Mouse (Mus musculus): ENCODE measurements around the gene Lhx9. TPM values are rescaled to one million over a fixed set of nuclear protein-coding genes. Genes with fewer than 3 reads are reported as not detected.
"Not testable (repeated sequence)": the region's sequence is repeated elsewhere in the genome, so short reads cannot be mapped to it uniquely, and the experiment has no call there.

The Lhx9 gene
- total RNA-seq (2021) = 1 to 10 TPM in 1 of 2 experiments, under 1 TPM in 1; 0.33 to 1.6 TPM
- long read RNA-seq, experiment 1 = 0 reads
- long read RNA-seq, experiment 2 = 0 reads

DNA sequence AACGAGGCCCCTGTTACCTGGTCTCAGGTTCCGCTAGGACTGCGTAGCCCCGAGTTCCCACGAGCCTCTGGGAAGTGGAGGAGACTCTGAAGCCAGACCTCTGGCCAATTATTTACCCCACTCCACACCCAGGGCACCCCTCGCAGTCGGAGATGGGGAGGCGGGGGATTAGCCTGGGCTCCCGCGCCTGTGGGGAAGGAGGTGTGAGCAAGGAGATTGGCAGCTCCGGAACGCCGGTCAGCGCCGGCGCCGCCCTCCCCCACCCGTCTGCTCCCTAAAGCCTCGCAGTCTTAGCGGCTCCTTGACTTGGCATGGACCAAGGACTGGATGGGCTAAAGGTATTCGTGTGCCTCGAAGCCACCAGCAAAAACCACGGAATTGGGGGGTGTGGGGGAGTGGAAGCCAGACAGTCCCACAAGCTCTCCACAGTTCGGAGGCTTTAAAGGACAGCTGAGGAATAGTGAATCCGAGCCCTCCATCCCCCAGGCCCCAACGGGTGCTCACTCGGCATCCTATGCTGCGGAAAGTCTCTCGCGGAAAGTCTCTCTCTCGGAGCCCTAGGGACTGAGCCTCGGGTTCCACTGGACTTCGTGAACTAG, at the start of gene Lhx9:
Lhx9 (minus strand) TSS at position 67 of the 599 bp plus-strand sequence.
- intact Hi-C loops (cut with DNase I) = loop anchor here (10.0 kb wide), 1 partner anchor 344 kb away; no protein-coding TSS in a partner anchor
- DNase-seq (ENCODE audit: low spot score in 2 of 2) = no peak

DNA sequence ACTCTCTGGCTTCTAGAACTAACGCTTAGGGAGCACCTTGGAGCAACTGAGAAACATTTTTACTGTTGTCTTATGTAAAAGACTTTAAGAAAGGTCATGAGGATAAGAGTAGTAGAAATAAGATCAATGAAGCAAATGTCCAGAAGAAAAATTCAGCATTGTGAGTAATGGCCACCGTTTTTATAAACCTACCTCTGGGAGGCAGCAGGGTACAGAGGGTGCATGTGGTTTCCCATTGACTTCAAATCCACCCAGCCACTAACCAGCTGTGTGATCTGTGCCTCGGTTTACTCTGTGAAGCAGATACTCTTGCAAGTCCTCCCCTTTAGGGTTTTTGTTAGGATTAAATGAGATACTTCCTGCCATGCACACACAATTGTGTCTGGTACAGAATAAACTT, 47.7 kb upstream of the Lhx9 start:
- intact Hi-C loops (cut with DNase I) = no loop called here
- DNase-seq (ENCODE audit: low spot score in 2 of 2) = no peak

DNA sequence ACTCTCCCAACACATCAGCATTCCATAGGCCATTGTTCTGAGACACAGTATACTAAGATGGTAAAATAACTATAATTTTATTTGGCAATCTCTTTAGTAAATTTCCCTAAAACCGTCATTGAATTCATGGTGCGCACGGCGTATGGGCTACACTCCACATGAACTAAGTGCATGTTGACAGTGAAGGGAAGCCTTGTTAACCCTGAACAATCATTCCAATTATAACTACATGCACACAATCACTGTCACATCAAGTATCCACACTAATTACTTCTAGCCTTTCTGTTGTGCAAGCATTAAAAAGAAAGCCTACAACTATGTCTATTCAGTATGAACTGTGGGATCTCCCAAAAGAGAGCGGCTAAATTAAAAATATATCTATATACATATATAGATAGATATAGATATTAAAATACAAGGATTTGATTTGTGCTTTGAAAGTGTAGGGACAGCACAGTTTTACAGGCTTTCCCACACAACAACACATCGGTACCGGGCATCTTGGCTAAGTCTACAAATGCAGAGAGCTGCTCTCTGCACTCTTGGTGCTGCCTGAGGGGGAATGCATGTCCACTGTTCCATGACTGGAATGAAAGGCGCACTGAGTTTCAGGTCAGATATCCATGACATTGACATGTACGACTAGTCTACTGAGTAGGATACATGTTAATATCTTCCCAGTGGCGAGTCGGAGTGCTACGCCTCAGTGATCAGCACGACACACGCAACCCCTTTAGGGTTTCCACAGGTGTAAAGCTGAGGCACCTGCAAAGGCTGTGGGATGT, 29.3 kb upstream of the Lhx9 start:
- intact Hi-C loops (cut with DNase I) = no loop called here

DNA sequence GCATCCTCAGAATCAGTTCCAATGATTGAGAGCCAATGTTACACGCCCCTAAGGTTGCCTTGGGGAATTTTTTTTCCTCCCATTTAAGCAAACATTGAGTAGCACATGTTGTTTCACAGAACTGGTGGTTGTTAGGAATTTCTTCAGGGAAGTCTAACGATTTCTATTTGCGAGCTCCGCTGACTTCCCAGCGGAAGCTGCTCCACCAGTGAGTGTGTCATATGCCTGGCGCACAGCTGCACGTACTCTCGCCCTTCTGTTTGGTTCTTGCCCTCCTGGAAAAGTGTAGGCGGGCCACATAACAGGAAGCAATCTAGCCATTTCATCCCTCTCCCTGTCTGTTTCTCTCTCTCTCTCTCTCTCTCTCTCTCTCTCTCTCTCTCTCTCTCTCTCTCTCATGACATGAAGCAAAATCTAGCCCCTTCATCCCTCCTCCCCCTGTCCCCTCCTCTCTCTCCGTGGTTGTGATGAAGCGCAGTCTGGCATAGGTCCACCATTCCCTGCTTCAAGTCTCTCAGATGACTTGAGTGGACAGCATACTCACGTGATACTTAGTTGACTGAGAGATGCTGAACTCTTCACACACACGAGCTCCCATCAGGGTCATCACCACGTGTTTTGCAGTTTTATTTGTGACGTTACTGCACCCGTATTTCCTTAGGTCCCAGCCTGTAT, 28.1 kb upstream of the Lhx9 start:
- intact Hi-C loops (cut with DNase I) = no loop called here

More for the DNA sequence above, 29.3 kb upstream of the Lhx9 start:
- no peak for DNase-seq (ENCODE audit: low spot score in 2 of 2)

DNA sequence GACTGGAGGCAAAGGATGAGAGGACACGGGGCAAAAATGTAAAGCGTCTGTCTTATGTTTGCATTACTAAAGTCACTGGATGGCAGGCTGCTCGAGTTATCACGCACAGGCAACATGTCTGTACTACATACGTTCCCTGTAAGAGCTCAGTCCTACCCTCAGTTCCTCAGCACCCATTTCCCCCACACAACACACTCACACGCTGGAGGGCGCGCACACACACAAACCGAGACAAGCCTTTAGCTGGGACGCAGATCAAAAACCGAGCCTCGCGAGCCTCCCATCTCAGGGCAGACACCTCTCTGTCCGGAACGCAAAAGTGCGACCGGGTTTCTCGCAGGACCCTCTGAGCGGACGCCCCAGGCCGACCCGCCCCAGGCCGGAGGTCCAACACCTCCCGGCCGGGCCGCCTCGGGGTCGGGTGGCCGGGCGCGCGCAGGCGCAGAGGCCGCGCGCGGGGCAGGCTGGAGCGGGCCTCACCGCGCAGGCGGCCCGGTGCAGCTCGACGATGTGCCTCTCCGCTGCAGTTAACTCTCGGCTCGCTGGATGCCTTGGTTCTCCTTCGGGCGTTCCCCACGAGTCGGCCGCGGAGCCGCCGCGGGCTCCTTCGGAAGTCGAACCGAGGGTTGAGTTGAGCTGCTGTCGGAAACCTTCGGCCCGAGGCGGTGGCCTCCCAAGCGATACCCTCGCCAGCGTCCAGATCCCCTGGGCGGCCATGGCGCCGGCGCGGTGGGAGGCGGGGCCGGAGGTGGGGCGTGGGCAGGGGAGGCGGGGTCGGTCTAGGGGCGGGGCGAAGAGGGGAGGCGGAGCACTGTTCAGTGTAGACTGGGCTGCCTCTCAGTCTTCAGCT, 7.9 kb upstream of the Lhx9 start, which contains the start of gene 2310009B15Rik:
2310009B15Rik (minus strand) TSS at position 752 of the 850 bp plus-strand sequence.
- intact Hi-C loops (cut with DNase I) = not testable (repeated sequence)

More for the DNA sequence above, 28.1 kb upstream of the Lhx9 start:
- peak in 1 of 2 experiments; percentile 8 for DNase-seq (ENCODE audit: low spot score in 2 of 2)

DNA sequence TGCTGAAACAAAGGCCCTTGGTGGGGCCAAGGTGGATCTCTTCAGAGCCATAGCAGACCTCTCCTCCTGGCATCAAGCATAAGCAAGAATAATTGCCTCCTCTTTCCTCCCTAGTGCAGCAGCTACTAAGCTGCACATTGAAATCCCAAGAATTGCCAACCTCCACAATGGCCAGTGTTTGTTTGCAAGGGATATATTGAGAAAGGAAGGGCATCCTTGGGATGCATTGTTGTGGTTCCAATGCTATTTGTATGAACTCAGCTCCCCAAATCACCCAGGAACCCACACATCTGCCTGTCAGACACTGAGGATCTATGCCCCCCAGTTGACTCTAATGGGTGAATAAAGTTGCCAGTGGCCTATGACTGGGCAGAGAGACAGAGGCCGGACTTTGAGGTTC, 2.4 kb upstream of the Lhx9 start:
- intact Hi-C loops (cut with DNase I) = loop anchor here (5.0 kb wide), 1 partner anchor 306 kb away; no protein-coding TSS in a partner anchor

More for the DNA sequence above, 7.9 kb upstream of the Lhx9 start, which contains the start of gene 2310009B15Rik:
- peak; percentile 67 to 75 for DNase-seq (ENCODE audit: low spot score in 2 of 2)

DNA sequence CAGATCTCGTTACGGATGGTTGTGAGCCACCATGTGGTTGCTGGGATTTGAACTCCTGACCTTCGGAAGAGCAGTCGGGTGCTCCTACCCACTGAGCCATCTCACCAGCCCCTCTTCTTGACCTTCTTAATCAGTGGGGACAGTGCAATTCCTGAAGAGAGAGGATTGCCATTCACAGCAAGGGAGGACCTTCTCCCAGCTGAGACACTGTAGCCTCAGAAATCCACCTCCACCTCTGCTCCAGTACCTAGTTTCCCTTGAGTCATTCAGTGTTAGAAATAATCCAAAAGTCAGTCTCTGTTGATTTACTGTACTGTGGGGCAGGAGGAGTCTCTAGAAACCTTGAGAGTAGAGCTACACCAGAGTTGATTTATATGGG, 1.8 kb upstream of the Lhx9 start:
- intact Hi-C loops (cut with DNase I) = loop anchor here (5.0 kb wide), 1 partner anchor 307 kb away; no protein-coding TSS in a partner anchor
- no peak for DNase-seq (ENCODE audit: low spot score in 2 of 2)

More for the DNA sequence above, 2.4 kb upstream of the Lhx9 start:
- DNase-seq (ENCODE audit: low spot score in 2 of 2) = no peak

DNA sequence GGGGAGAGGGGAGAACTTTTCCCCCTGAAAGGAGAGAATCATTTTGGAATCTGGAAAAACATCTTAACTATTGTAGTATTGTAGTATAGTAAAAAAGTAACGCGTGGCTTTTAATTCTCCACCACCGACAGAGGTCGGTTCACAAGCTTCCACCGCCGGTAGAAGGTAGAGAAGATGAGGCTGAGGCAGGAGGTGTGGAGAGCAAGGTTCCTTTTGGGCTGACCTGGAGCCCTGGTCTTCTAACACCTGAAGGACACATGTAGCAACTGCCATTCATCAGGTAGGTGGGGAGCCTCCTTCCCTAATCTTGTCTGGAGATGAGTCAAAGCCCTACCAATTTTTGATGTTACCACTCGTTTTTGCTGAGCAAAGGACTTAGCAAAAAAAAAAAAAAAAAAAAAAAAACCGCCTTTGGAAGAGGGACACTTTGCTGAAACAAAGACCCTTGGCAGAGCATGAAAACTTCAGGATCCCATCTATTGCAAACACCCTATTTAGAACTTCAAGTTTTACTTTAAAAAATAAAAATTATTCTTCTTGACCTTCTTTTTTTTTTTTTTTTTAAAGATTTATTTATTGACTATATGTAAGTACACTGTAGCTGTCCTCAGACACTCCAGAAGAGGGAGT, 1.3 kb upstream of the Lhx9 start:
- intact Hi-C loops (cut with DNase I) = loop anchor here (5.0 to 10.0 kb wide), 2 partner anchors 308 to 345 kb away; no protein-coding TSS in a partner anchor
- DNase-seq (ENCODE audit: low spot score in 2 of 2) = no peak

DNA sequence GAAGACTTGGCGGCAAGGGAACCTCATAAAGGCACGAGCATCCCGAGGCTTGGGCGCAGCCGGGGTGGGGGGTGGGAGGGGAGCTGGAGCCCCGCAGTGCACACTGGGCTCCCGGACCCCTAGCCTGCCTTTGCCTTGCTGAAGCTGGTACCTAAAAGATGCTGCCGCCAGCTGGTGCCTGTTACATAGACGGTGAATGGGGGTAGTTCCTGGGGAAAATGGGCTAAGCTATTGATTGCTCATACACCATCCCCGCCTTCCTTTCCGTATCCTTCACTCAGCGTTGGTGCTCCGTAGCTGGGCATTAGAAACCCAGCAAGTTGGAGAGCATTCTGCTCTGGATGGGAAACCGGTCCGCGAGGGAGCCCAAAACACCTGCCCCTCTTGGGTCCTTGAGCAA, 351 bp downstream of the Lhx9 start:
- intact Hi-C loops (cut with DNase I) = loop anchor here (10.0 kb wide), 1 partner anchor 343 kb away; no protein-coding TSS in a partner anchor
- no peak for DNase-seq (ENCODE audit: low spot score in 2 of 2)

DNA sequence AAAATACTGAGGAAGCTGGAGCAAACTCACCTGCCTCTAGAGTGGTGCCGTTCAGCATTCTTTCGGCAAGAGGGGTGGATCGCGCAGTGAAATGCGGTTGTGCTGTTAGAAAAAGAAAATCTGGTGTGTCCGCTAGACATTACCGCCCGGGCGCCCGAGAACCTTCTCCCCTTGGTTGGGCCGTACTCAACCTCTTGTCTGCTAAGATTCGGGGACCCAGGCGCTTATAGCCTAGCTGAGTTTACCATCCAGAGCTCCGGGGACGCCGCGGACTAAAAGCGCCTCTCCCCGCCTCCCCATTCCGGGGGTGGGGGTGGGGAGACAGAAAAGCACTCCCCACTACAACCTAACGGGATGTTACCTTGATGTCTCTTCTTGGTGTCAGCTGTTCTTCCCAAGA, 1.2 kb downstream of the Lhx9 start:
- DNase-seq (ENCODE audit: low spot score in 2 of 2) = no peak
- intact Hi-C loops (cut with DNase I) = loop anchor here (10.0 kb wide), 1 partner anchor 342 kb away; no protein-coding TSS in a partner anchor

DNA sequence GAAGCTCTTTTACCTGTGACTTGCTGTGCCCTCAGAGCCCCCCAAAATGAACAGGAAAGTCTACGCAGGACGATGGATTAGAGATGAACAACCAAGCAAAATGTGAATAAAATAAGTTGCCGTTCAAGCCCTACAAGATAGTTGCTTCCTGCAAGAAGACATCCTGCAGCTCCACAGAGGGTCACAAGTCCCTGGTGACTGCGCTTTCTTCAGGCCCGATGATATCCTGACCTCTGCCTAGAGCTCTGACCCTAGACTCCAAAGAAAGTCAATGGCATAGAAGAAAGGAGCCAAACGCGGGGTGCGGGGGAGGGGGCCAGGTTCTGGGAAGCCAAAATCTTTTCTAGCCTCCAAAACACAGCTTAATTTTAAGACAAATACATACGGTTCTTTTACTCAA, 1.8 kb downstream of the Lhx9 start:
- no peak for DNase-seq (ENCODE audit: low spot score in 2 of 2)
- intact Hi-C loops (cut with DNase I) = loop anchor here (10.0 kb wide), 1 partner anchor 342 kb away; no protein-coding TSS in a partner anchor

DNA sequence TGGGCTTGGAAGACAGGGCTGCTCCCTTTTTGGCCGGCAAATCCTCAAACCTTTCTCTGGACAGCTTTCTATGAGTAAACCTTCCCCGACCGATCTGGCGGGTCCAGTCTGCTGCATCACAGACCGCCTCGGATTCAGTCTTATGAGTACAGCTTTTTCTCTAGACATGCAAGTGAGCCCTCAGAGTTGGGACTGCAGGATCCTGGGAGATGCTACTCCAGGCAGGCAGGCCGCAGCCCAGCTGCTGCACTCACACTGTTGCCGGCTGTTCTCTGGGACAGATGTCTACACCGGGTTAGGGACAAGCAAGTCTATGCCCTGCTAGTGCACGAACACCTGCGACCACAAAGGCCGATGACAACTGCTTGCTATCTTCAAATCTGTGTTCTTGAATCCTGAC, 2.2 kb downstream of the Lhx9 start:
- intact Hi-C loops (cut with DNase I) = loop anchor here (10.0 kb wide), 1 partner anchor 341 kb away; no protein-coding TSS in a partner anchor
- no peak for DNase-seq (ENCODE audit: low spot score in 2 of 2)

DNA sequence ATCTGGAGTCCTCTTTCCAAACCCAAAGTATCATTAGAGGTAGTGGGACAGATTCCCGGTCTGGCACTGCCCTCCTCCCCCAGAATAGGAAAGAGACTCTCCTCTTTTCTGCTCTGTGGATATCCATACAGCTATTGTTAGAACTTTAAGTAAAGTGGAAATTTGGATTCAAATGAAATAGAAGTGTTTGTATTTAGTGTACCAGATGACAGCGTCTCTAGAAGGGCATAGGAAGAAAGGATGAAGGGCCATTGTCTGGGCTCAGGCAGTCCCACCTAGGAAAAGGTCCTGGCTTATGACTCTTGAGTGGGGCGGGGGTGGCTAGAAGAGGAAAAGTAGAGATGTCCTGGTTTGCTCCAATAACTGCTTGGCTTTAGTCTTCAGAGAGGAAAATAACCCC, 2.9 kb downstream of the Lhx9 start:
- DNase-seq (ENCODE audit: low spot score in 2 of 2) = no peak
- intact Hi-C loops (cut with DNase I) = loop anchor here (10.0 kb wide), 1 partner anchor 341 kb away; no protein-coding TSS in a partner anchor

DNA sequence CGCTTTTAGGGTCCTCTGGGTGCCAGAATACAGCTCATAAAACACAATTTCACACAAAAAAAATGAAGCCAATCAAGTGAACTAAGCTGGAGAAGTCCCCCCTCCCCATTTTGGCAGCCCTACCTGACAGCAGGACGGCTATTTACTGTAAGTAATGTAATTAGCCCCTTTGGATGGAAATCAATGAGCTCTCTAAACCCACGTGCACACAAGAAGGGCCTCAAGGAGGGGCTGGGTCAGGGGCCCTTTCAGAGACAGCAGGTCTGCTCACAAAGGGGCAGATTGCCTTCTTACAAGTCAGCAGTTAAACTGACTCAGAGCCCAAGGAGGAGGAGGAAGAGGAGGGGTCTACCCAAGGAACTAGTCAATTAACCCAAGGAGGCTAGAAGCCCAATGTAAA, 4.2 kb downstream of the Lhx9 start:
- intact Hi-C loops (cut with DNase I) = loop anchor here (5.0 to 10.0 kb wide), 2 partner anchors 339 to 423 kb away; no protein-coding TSS in a partner anchor
- DNase-seq (ENCODE audit: low spot score in 2 of 2) = no peak

DNA sequence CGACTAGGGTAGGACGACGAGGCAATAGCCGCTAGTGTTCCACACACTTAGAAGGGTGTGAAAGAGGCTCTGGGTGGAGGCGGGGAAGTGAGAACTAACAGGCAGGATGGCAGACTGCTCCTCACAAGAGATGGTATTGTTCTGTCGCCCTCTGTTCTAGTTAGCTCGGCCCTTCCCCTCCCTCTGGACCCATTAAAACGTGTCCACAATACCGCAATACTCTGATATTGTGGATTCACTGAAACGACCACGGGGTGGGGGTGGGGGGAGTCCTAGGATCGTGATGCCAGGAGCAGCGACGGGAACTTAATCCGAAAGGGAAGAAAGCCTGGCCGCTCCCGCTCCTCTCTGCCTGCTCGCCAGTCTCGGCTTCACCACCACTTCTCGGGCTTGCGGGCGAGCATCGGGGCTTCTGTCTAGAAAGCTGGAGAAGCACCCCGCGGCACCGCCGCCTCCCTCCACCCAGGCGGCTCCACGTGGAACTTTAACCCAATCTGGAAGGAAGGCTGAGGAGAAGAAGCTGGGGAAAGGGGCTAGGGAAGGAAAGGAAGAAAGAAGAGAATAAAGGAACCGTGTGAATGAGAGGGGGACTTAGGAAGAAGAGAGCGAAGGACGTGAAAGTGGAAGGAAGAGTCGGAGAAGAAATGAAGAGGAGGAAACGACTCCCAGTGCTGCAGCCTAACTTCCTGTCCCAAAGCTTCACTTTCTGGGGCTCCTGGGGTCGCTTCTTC, 4.9 kb downstream of the Lhx9 start:
- intact Hi-C loops (cut with DNase I) = loop anchor here (5.0 to 10.0 kb wide), 2 partner anchors 339 to 424 kb away; no protein-coding TSS in a partner anchor

DNA sequence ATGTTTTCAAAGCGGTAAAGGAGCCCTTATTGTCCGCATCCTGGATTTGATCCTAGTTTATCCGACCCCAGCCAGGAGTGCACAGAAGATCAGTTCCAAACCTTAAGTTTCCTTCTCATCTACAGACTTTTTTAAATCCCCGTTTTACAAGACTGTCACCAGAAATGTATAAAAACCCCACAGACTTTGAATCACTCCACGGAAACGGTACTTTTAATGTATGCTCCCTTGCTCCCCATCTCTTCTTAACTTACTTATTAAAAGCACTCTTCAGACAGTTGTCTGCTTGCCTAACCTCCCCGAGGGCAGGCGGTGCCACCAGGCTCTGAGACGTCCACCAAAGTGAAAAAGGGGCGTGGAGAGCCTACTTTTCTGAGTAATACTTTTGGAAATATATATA, 5.6 kb downstream of the Lhx9 start:
- intact Hi-C loops (cut with DNase I) = loop anchor here (5.0 to 10.0 kb wide), 2 partner anchors 338 to 425 kb away; no protein-coding TSS in a partner anchor
- no peak for DNase-seq (ENCODE audit: low spot score in 2 of 2)

More for the DNA sequence above, 4.9 kb downstream of the Lhx9 start:
- no peak for DNase-seq (ENCODE audit: low spot score in 2 of 2)

DNA sequence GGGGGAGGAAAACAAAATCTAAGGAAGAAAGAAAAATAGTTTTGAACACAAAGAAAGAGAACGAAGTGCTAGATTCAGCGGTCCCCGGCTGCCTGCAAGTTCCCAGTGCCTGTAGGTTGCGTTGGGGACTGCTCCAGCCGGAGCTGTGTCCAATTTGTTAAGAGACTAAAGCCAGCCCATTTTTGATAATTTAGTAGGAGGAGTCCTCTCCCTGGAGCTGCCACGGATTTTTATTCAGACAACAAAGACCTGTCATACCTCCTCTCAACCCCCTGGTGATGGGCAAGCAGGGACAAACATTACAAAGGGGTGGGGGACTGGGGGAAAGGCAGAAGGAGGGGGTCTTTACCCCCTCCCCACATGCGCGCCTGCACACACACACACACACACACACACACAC, 6.1 kb downstream of the Lhx9 start:
- intact Hi-C loops (cut with DNase I) = loop anchor here (5.0 to 10.0 kb wide), 2 partner anchors 338 to 425 kb away; no protein-coding TSS in a partner anchor
- DNase-seq (ENCODE audit: low spot score in 2 of 2) = no peak

All from left cerebral cortex, postnatal 14 days (tissue).